In genomic region chr9:14222936-14223335, GRCm38 (mm10) we compare ENCODE assay signal across 15 mouse cellular contexts.
"Had no signal": no experiment of that assay in that cellular context is flagged by ENCODE, and none has a peak within 500 bp of the region (broad histone marks: within the 10 kb centered on the region; RNA-seq: fewer than 3 reads in every experiment).

No protein-coding gene starts in this region.

- DNase-seq: lung, adult 18-20 months; lung, postnatal 4 days; midbrain, embryonic 14.5 days; right cerebral cortex, postnatal 14 days; thymus, adult 2 months; thymus, postnatal 25 days; thymus, postnatal 4 days had no signal

- H3K9ac ChIP-seq: liver, embryonic 12.5 days; liver, embryonic 14.5 days; midbrain, embryonic 12.5 days; neural tube, embryonic 12.5 days; stomach, embryonic 15.5 days had no signal

- H3K4me3 ChIP-seq: liver, embryonic 12.5 days; midbrain, embryonic 10.5 days; midbrain, embryonic 12.5 days; neural tube, embryonic 12.5 days; stomach, embryonic 15.5 days had no signal

- H3K27me3 ChIP-seq: liver, embryonic 12.5 days; midbrain, embryonic 12.5 days; neural tube, embryonic 12.5 days; stomach, embryonic 15.5 days had no signal

- ATAC-seq: liver, embryonic 12.5 days; midbrain, embryonic 16.5 days had no signal

- H3K27ac ChIP-seq: liver, embryonic 12.5 days; liver, embryonic 14.5 days; midbrain, embryonic 10.5 days; midbrain, embryonic 12.5 days; neural tube, embryonic 12.5 days; stomach, embryonic 15.5 days; stomach, postnatal 0 days had no signal

- H3K4me2 ChIP-seq: liver, embryonic 12.5 days; midbrain, embryonic 12.5 days; neural tube, embryonic 12.5 days; stomach, embryonic 15.5 days had no signal

- H3K36me3 ChIP-seq: liver, embryonic 12.5 days; midbrain, embryonic 10.5 days; midbrain, embryonic 12.5 days; neural tube, embryonic 12.5 days; stomach, embryonic 15.5 days had no signal

- H3K4me1 ChIP-seq: liver, embryonic 12.5 days; midbrain, embryonic 12.5 days; neural tube, embryonic 12.5 days; stomach, embryonic 15.5 days had no signal

- H3K9me3 ChIP-seq: liver, embryonic 12.5 days; midbrain, embryonic 10.5 days; midbrain, embryonic 12.5 days; neural tube, embryonic 12.5 days; stomach, embryonic 15.5 days had no signal
